ENCODE assay signal across 19 mouse cellular contexts in the genomic region with DNA sequence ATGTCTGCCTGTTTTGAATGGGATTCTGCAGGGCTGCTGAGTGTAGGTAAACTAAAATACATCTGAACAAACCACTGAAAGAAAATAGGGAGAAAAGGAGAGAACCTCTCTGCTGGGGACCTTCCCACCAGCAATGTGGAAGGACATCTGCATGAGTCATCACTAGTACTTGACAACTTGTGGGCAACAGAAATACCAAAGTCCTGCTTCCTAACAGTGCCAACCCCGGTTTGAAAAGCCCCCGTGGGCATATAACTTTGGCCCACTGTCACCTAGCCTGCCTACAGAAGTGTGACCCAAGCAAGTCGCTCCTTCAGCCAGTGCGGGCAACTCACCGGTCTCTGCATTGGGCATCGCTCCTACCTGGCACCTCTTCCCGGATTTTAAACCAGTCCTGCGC.
"Had no signal": no experiment of that assay in that cellular context is flagged by ENCODE, and none has a peak within 500 bp of the region (broad histone marks: within the 10 kb centered on the region; RNA-seq: fewer than 3 reads in every experiment).

No protein-coding gene starts in this region.

- ATAC-seq: liver, postnatal 0 days; lung, postnatal 0 days; midbrain, embryonic 16.5 days had no signal

- H3K27ac ChIP-seq: liver, embryonic 15.5 days; lung, embryonic 15.5 days; midbrain, embryonic 10.5 days; midbrain, embryonic 12.5 days; neural tube, embryonic 13.5 days; neural tube, embryonic 15.5 days had no signal

- H3K9me3 ChIP-seq: liver, embryonic 15.5 days; lung, embryonic 15.5 days; midbrain, embryonic 10.5 days; midbrain, embryonic 12.5 days; neural tube, embryonic 13.5 days; neural tube, embryonic 15.5 days had no signal

- DNase-seq: liver, postnatal 0 days; lung, adult 2 months; lung, postnatal 14 days; lung, postnatal 4 days; midbrain, embryonic 14.5 days; retina, postnatal 1 day; right cerebral cortex, adult 18-20 months; thymus, adult 18-20 months; thymus, postnatal 25 days; thymus, postnatal 4 days had no signal

- H3K4me3 ChIP-seq: liver, embryonic 15.5 days; lung, embryonic 15.5 days; midbrain, embryonic 10.5 days; midbrain, embryonic 12.5 days; myocyte; neural tube, embryonic 13.5 days; neural tube, embryonic 15.5 days had no signal

- H3K27me3 ChIP-seq: liver, embryonic 15.5 days; lung, embryonic 15.5 days; midbrain, embryonic 12.5 days; neural tube, embryonic 13.5 days; neural tube, embryonic 15.5 days had no signal

- H3K9ac ChIP-seq: liver, embryonic 15.5 days; liver, postnatal 0 days; lung, embryonic 15.5 days; midbrain, embryonic 12.5 days; neural tube, embryonic 13.5 days; neural tube, embryonic 15.5 days had no signal

- H3K4me2 ChIP-seq: liver, embryonic 15.5 days; lung, embryonic 15.5 days; midbrain, embryonic 12.5 days; neural tube, embryonic 13.5 days; neural tube, embryonic 15.5 days had no signal

- H3K4me1 ChIP-seq: liver, embryonic 15.5 days; lung, embryonic 15.5 days; midbrain, embryonic 10.5 days; midbrain, embryonic 12.5 days; neural tube, embryonic 13.5 days; neural tube, embryonic 15.5 days had no signal
